Mouse (Mus musculus) lung, postnatal 0 days (tissue): ENCODE measurements around the gene Ppp6r2. TPM values are rescaled to one million over a fixed set of nuclear protein-coding genes. Genes with fewer than 3 reads are reported as not detected.

ENCODE experiments used
- ATAC-seq: fragments of 200-750 bp; cut with Nextera tagmentation; 2 replicates; pipeline ENCODE4 v1.8.0; 2017; ENCODE audit warnings: moderate library complexity
- DNase-seq: peaks from one replicate; pipeline ENCODE4 v3.0.0-alpha.2; 2016; ENCODE audit warnings: low spot score
- H3K27ac ChIP-seq: fragments of 300-500 bp; sonication (generic); 2 replicates; pipeline ENCODE4 v1.5.1; 2014; ENCODE audit warnings: antibody characterized with exemption, mild to moderate bottlenecking, low read length, mixed read lengths
- H3K27me3 ChIP-seq: fragments of 300-500 bp; sonication (generic); replicated peaks from 2 replicates; pipeline ENCODE4 v1.6.1; 2014; ENCODE audit warnings: low read length, mixed read lengths; ENCODE audit not compliant: insufficient read depth
- H3K36me3 ChIP-seq: fragments of 300-500 bp; sonication (generic); 2 replicates; pipeline ENCODE4 v1.6.1; 2014; ENCODE audit warnings: low read length, mixed read lengths; ENCODE audit not compliant: insufficient read depth
- H3K4me1 ChIP-seq: fragments of 300-500 bp; sonication (generic); 2 replicates; pipeline ENCODE4 v1.6.1; 2014; ENCODE audit warnings: antibody characterized with exemption, low read depth, low read length, mixed read lengths; ENCODE audit not compliant: insufficient read depth
- H3K4me2 ChIP-seq: fragments of 300-500 bp; sonication (generic); replicated peaks from 2 replicates; pipeline ENCODE4 v1.6.1; 2014; ENCODE audit warnings: low read depth, mild to moderate bottlenecking, low read length, moderate library complexity, mixed read lengths
- H3K4me3 ChIP-seq: fragments of 300-500 bp; sonication (generic); 2 replicates; pipeline ENCODE4 v1.5.1; 2014; ENCODE audit warnings: low read depth, low read length
- H3K9ac ChIP-seq: fragments of 300-500 bp; sonication (generic); replicated peaks from 2 replicates; pipeline ENCODE4 v1.6.1; 2014; ENCODE audit warnings: low read depth, mild to moderate bottlenecking
- H3K9me3 ChIP-seq: fragments of 300-500 bp; sonication (generic); 2 replicates; pipeline ENCODE4 v1.6.1; 2016; ENCODE audit warnings: low read length, mixed read lengths
- CTCF ChIP-seq: IDR thresholded peaks from 2 replicates; pipeline ENCODE4 v1.5.1; 2016; ENCODE audit warnings: antibody characterized with exemption, mild to moderate bottlenecking
- EP300 ChIP-seq: IDR thresholded peaks from 2 replicates; pipeline ENCODE4 v1.6.1; 2016; ENCODE audit warnings: antibody characterized with exemption, mild to moderate bottlenecking, control low read depth
- WGBS: fragments of 180-500 bp; shearing (Covaris S2); extraction: QIAGEN DNeasy Blood & Tissue Kit; methylation state at CpG from one replicate; pipeline ENCODE4 v1.1.7; 2014; 5-methylcytosine and 5-hydroxymethylcytosine counted together
- polyA plus RNA-seq: library from polyadenylated mRNA; unstranded; fragments of >200 nt; fragmentation: Nextera tagmentation; extraction: Ambion mirVana; gene quantifications from 2 replicates; pipeline ENCODE4 v1.2.1, GENCODE M21; 2015

Gene Ppp6r2
- polyA plus RNA-seq, 1 experiment from 2014 or later, result 22.7 TPM

DNA sequence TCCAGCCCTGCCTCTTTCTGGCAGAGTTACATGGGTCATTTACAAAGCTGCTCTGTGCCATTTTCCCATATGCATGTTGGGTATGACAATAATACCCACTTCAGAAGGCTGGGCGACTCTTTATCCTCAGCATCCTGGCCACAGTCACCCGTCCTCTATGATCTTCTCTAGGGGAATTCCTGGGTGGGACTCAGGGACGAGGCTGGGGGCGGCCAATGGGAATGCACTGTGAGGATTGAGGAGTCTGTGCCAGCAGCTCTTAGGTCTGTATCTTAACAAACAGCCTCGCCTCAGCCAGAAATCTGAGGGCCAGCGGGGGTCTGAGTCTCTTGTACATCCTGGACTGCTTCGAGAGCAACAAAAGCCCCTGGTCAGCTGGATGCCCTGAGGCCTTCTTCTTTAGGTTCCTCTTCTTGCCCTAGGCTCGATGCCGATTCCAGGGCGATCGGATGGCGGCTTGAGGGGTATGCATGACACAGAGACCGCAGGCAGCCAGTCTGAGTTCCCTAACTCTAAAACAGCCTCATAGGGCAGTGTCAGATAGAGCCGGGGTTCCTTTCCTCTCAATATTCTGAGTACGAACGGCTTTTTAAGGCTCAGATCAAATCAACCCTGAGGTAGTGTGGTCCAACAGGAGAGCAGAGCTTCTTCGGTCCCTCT is 38.9 kb upstream of the Ppp6r2 start:
- no peak for ATAC-seq
- Histone ChIP-seq H3K4me1 (peaks cover 56% of the 10 kb centered on the region), H3K27ac (peak overlapping the region; percentile 77), H3K27me3 (no peaks in the 10 kb centered on the region), H3K9me3 (no peaks in the 10 kb centered on the region), H3K36me3 (no peaks in the 10 kb centered on the region), H3K4me2 (peak overlapping the region; percentile 99), H3K4me3 (peak overlapping the region; percentile 60), H3K9ac (peak overlapping the region; percentile 58)
- DNase-seq, result no peak
- WGBS, result 40% methylated on average over 17 of the region's 17 CpGs
- TF ChIP-seq CTCF (no peak), EP300 (no peak)

DNA sequence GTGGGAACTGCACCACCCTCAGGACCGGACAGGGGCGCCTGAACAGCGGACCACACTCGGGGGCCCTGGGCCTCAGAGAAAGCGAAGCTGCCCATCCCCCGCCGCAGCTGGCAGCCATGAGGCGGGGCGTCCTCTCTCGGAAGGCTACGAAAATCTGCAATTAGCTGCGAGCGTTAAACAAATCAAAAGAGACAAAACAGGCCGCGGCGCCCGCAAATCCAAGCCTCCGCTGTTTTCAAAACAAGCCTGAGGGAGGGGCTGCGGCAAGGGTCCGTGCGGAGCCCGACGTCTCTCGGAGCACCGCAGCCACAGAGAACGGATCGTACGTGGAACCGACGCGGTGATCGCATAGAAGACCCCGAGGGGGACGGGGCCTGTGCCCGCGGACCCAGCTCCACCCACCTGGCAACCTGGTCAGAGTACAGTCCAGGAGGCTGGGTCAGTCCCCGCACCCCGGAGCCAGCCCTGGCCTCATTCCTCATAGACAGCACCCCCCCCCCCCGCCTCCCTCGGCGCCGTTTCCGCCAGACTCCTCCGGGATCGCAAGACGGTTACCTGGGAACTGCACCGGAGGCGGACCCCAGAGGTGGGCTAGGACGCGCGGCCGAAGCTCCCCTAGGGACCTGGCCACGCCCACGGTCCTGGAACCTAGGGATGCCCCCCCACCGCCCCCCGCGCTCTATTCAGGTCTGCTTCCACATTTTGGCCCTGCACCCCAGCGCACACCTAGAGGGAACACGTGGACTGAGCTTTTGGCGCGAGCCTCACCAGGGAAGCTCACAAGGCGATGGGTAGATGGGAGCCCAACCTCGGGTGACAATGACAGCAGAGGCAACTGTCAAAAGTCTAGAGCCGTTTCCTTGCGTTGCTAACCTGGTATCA is 38.1 kb upstream of the Ppp6r2 start:
- DNase-seq (peak; percentile 55), ATAC-seq (peak; percentile 10; the same call in 1 of the 2 replicates)
- Histone ChIP-seq H3K27ac (peak overlapping the region; percentile 77), H3K4me2 (peak overlapping the region; percentile 99), H3K9me3 (no peaks in the 10 kb centered on the region), H3K4me1 (peaks cover 64% of the 10 kb centered on the region), H3K36me3 (no peaks in the 10 kb centered on the region), H3K9ac (peak overlapping the region; percentile 58), H3K4me3 (peak overlapping the region; percentile 60), H3K27me3 (no peaks in the 10 kb centered on the region)
- TF ChIP-seq EP300, result no peak
- peak; percentile 16; the same call in 1 of the 2 replicates for TF ChIP-seq CTCF
- 2% methylated on average over 64 of the region's 65 CpGs for WGBS

DNA sequence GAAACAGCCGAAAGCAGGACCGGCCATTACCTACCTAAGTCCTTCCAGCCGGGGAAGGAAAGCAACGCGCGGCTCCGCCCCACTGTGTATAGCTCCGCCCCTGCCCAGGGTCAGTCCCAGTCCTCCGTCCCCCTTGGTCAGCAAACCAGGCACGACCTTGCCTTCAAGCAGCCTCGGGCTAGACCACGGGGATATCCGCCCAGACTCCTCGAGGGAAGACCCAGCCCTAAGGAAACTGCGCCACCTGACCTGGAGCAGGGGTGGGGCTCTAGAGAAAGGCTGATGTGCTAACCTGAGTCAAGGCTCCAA is 37.5 kb upstream of the Ppp6r2 start:
- Histone ChIP-seq H3K27me3 (no peaks in the 10 kb centered on the region), H3K4me1 (peaks cover 70% of the 10 kb centered on the region), H3K36me3 (no peaks in the 10 kb centered on the region), H3K4me3 (peak overlapping the region; percentile 60), H3K9ac (peak overlapping the region; percentile 58; the same call in 1 of the 2 replicates), H3K4me2 (peak overlapping the region; percentile 99), H3K27ac (peak overlapping the region; percentile 77), H3K9me3 (no peaks in the 10 kb centered on the region)
- TF ChIP-seq CTCF (no peak), EP300 (no peak)
- ATAC-seq (peak; percentile 75), DNase-seq (peak; percentile 87)
- 3% methylated on average over 15 of the region's 15 CpGs for WGBS

GRCm38 (mm10) chr15:89174889-89175339 is 36.4 kb upstream of the Ppp6r2 start:
- Histone ChIP-seq H3K27ac (peak overlapping the region; percentile 77; the same call in 1 of the 2 replicates), H3K36me3 (no peaks in the 10 kb centered on the region), H3K4me1 (peaks cover 67% of the 10 kb centered on the region), H3K9me3 (no peaks in the 10 kb centered on the region), H3K27me3 (no peaks in the 10 kb centered on the region), H3K4me3 (no peak overlapping the region), H3K4me2 (no peak overlapping the region), H3K9ac (no peak overlapping the region)
- TF ChIP-seq EP300, result no peak
- no peak for TF ChIP-seq CTCF
- WGBS, result 33% methylated on average over 11 of the region's 11 CpGs
- DNase-seq (no peak), ATAC-seq (no peak)

DNA sequence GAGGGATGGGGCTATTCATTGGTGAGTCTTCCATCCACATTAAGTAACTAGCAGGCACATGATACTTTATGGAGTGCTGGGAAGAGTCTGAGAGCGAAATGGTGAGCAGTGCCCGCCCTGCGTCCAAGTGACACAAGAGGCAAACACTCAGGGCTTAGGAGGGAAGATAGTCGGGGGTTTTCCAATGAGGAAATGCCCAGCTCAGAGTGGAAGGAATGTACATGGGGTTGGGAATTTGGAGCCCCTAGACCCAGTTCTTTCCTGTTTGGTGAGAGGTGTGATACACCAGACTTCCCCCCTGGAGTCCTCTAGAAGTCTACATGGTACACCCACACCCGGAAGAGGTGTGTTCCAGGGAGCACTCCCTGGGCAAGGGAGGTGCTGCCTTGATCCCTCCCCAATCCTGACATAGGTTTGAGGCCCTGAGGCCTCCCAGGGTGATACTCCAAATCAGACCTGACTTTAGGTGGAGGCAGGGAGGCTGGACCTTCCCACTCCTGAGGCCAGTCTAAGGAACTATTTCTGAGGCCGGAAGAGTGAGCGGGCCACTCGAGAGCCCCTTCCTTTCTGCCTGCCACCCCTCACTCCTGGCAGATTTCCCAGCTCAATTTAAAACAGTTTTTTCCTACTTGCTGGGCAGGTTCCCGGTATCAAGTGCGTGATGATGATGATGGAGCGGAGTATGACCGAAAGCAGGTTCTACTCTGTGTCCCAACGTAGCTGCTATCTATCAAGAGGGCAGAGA is 35.8 kb upstream of the Ppp6r2 start:
- no peak overlapping the region for H3K9ac ChIP-seq
- DNase-seq, result peak; percentile 66
- peaks cover 66% of the 10 kb centered on the region for H3K4me1 ChIP-seq
- WGBS, result 35% methylated on average over 13 of the region's 13 CpGs
- no peak overlapping the region for H3K4me2 ChIP-seq
- H3K4me3 ChIP-seq, result no peak overlapping the region
- H3K9me3 ChIP-seq, result no peaks in the 10 kb centered on the region
- TF ChIP-seq EP300 (no peak), CTCF (no peak)
- no peak for ATAC-seq
- no peaks in the 10 kb centered on the region for H3K36me3 ChIP-seq
- peak overlapping the region; percentile 77 for H3K27ac ChIP-seq
- no peaks in the 10 kb centered on the region for H3K27me3 ChIP-seq

DNA sequence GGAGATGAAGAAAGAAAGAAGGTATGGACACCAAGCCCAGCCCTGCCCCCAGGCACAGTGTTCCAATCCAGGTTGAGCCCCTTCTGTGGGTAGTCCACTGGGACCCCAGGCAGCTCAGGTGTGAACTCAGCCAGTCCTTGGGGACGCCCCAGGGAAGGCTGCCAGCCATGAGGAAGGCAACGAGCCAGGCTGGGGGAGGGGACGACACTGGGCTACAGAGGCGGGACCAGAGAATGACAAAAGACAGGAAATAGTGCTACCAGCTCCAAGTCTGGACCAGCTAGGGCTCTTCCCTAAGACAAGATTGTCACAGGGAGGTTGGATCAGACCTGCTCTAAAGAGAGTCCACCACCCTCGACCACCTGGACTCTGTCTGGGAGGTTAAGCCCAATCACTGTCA is 34.2 kb upstream of the Ppp6r2 start:
- Histone ChIP-seq H3K36me3 (no peaks in the 10 kb centered on the region), H3K9me3 (no peaks in the 10 kb centered on the region), H3K4me2 (peak overlapping the region; percentile 81), H3K9ac (no peak overlapping the region), H3K27ac (peak overlapping the region; percentile 90), H3K4me1 (peaks cover 74% of the 10 kb centered on the region), H3K27me3 (no peaks in the 10 kb centered on the region), H3K4me3 (no peak overlapping the region)
- DNase-seq (peak; percentile 84), ATAC-seq (peak; percentile 17)
- 2% methylated on average over 5 of the region's 5 CpGs for WGBS
- TF ChIP-seq EP300 (no peak), CTCF (no peak)
